Mouse (Mus musculus) bone marrow macrophage, adult 2 months (primary cell): Measurements from ENCODE around the gene Ddx41.

ENCODE experiments used
- CTCF ChIP-seq: IDR thresholded peaks from 2 replicates; pipeline ENCODE4 v1.5.1; 2012; ENCODE audit warnings: low read depth, mild to moderate bottlenecking, low read length, moderate library complexity
- POLR2A ChIP-seq: IDR thresholded peaks from 2 replicates; pipeline ENCODE4 v1.6.1; 2012; ENCODE audit warnings: mild to moderate bottlenecking, low read depth, low read length, borderline replicate concordance

GRCm38 (mm10) chr13:55508531-55508930 lies 27.9 kb downstream of the Ddx41 start:
- TF ChIP-seq CTCF (no peak), POLR2A (no peak)
